Mouse (Mus musculus) naive thymus-derived CD4-positive, alpha-beta T cell, adult 2 months (primary cell): ENCODE results near the gene Gm5592.
"Not testable (repeated sequence)": the region's sequence is repeated elsewhere in the genome, so short reads cannot be mapped to it uniquely, and the experiment has no call there.

Experiments used
- DNase-seq: peaks from one replicate; pipeline ENCODE4 v3.0.0-alpha.2; 2011; ENCODE audit warnings: low read depth

Gene Gm5592

GRCm38 (mm10) chr7:41153541-41153940, at the start of gene Gm5592:
Gene Gm5592 (plus strand): TSS chr7:41153841.
- DNase-seq: not testable (repeated sequence)

GRCm38 (mm10) chr7:41155806-41156205, 2.2 kb downstream of the Gm5592 start:
- DNase-seq: not testable (repeated sequence)

- DNase-seq: not testable (repeated sequence)
These were observed 4.2 kb downstream of the Gm5592 start for GRCm38 (mm10) chr7:41157879-41158278.

- DNase-seq: not testable (repeated sequence)
These were observed 4.9 kb downstream of the Gm5592 start for GRCm38 (mm10) chr7:41158562-41158961.

- DNase-seq: no peak
These were observed 40.0 kb downstream of the Gm5592 start for GRCm38 (mm10) chr7:41193671-41194070.
